Mouse (Mus musculus): ENCODE results near the gene F8.
A peak's percentile ranks its signal among the peaks of the same experiment; 100 is the strongest.

F8 gene

DNA sequence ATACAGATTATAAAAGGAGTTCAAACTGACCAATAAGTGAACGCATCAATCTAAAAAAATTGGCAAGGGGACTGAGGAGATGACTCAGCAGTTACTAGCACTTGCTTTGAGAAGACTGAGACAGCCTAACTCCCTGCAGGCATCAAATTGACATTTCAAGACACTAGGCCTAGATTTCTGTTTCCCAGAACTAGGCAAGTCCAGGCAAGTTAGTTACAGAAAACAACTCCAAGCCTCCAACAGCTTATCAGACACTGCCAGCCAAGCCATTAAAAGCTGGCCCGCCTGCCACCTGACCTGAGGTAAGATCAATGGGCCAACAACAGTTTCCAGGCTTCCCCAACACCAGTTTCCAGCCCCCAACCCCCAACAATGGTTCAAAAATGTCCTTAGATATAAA is 244.7 kb downstream of the F8 start:
- DNase-seq = no peak

DNA sequence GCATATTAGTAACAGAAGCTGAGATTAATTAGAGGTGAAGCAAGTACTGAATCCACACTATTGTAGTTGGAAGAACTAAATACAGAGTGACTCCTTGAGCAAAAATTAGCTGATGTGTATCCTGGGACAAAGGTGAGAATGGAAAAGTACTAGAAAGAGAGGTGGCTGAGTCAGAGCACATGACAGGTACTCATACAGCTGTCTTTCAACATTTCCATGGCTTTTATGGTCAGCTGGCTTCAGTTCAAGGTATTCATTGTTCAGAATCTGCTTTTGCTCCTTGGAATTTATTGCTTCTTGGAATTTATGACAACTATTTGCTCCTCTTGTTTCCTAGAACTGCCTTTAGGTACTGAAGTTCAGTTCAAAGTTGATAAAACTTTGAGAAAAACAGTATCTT is 245.5 kb downstream of the F8 start:
- no peak for DNase-seq

DNA sequence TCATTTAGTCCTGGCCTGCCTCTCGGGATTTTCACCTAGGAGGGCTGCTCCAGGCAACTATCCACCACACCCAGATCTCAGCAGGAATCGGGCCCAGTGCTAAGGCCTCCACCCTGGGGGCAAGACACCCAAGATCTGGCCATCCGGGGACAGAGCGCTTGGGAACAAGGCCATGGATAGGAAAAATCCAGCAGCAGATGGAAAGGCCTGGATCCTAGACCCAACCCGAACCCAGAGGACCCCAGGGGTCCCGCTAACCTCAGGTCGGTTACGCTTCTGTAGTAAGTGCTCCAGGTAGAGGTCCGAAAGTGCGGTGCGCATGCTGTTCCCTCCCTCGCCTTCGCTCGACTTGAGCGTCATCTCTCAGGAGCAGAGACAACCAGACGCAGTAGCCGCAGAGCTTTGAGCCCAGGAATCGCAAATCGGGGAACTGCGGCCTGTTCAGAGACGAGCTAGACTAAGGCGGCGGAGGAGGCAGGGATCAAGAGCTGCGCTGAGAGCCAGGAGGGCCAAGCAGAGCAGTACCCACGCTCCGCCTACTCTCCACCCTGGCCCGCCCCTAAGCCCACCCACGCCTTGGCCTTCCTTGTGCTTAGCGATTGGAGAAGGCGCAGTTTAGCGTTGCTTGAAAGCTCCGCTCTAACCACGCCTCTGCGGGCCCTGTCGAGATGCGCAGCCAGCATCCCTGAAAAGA is 251.8 kb downstream of the F8 start, which contains the start of gene Mpp1:
Mpp1 (minus strand) TSS at position 550 of the 694 bp plus-strand sequence.
- peak; percentile 64 to 71 for DNase-seq

DNA sequence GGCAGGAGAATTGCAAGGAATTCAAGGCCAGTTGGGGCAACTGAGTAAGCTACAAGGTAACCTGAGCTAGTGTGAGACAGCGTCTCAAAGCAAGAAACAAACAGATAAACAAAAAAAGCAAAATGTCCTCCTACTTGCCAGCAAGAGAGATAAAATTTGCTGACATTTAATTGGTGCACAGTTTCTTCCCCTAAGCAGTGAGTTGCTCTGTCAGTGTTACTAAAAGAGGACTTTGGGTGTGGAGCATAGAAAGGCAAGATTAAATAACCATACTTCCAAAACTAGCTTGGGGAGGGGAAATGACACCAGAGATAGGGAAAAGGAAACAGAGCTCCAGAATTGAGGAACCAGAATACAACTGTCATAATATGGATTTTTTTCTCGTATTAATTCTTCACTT is 252.9 kb downstream of the F8 start:
- no peak for DNase-seq

DNA sequence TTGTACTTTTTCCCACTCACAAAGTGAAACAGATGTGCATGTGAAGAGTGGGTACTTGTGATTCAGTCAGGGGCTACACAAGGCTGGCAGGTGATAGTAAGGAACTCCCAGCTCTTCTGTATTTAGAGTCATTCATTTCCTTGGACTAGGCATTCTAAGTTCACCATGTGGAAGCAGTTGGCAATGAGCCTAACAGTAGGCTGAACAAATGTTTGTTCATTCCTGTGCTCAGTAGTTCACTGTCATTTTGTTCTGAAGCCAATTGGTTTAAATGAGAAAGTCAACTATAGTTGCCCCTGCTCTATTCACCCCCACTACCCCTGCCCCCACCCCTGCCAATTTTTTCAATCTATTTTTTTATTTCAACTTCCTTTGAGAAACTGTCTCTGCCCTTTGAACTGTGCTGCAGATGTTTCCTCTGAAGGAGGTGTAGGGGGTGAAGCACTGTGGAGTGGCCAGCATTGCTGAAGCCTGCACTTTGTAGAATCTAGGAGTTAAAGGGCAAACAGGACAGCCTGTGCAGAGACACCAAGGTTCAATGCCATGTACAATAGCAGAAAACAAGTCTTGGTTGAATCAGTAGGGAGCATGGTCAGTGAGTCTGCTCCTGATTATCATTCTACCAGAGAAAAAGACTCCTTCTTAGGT is 254.0 kb downstream of the F8 start:
- DNase-seq = peak; percentile 2 to 24

DNA sequence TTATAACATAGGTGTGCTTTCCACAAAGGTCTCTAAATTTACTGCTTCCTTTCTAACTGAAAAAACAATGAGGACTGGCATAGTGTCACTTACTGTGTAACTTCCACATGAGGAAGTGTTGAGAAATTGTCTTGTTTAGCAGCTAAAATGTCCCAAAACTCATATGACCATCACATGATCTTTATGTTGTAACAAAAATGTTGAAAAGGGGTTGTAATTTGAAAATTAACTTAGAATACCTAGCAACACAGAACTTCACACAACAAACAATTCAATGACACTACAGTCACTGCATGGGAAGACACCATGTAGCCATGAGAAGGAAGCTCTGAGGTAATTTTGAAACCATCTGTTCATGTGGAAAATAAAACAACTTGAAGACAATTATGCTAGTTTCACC is 255.5 kb downstream of the F8 start:
- DNase-seq = no peak

DNA sequence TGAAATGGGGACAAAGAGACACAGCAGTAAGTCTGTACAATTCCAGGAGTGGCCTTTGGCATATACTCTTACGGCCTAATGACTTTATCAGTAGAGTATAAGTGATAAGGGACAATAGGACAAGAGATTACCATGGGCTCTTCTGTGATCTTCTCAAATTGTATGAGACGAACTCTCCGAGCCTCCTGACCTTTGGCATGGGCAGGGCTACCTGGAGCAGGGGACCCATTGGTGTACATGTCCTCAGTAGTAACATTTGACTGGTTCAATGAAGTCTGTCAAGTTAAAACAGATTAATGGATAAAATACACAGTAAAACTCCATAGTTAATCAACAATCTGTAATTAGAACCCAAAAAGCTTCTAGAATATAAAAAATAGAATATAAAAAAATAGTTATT is 256.8 kb downstream of the F8 start:
- DNase-seq = no peak

Data from cerebellum, postnatal 36 days (tissue).